Mouse (Mus musculus) E14TG2a.4 (cell line): ENCODE measurements at regions not wholly inside any gene's neighbourhood (a gene's known extent, or its start where the extent isn't known, plus 50 kb on each side); places are given as distances from the start of the nearest gene placed in this dataset.

Source experiments
- CTCF ChIP-seq: conservative IDR thresholded peaks from 2 replicates; pipeline ENCODE4 v1.5.1; 2014; ENCODE audit warnings: low read length
- NANOG ChIP-seq: IDR thresholded peaks from 2 replicates; pipeline ENCODE4 v1.6.1; 2014; ENCODE audit warnings: borderline replicate concordance, low read length, mixed read lengths
- POU5F1 ChIP-seq: IDR thresholded peaks from 2 replicates; pipeline ENCODE4 v1.6.1; 2014; ENCODE audit warnings: low read length, borderline replicate concordance

- no peak for TF ChIP-seq CTCF
- no peak for TF ChIP-seq POU5F1
- TF ChIP-seq NANOG: no peak
Measured at GRCm38 (mm10) chr7:117918206-117918995, 197.6 kb downstream of the Rps15a start.
